Mouse (Mus musculus) adrenal gland, postnatal 14 days (tissue): ENCODE results near the gene Tspan13. TPM values are rescaled to one million over a fixed set of nuclear protein-coding genes. Genes with fewer than 3 reads are reported as not detected.

ENCODE experiments used
- DNase-seq: peaks from one replicate; pipeline ENCODE4 v3.0.0; 2021; ENCODE audit warnings: mixed read lengths
- long read RNA-seq, 2 experiments: library from polyadenylated mRNA; stranded (forward); transcript quantifications; one replicate each; pipeline ENCODE4 v2.0.0; 2021
- total RNA-seq: library from RNA; stranded (reverse); gene quantifications from 2 replicates; pipeline ENCODE4 v1.2.3, GENCODE M21; 2021

Gene Tspan13
- total RNA-seq, result 27.2 and 36.1 TPM in 2 replicates
- long read RNA-seq, experiment 1, transcript Tspan13-201 (6 exons, 1,932 nt), result major isoform, 32 of 44 reads
- long read RNA-seq, experiment 1, partial matches to known transcripts, result 7 of 44 reads
- long read RNA-seq, experiment 1, other reads (novel, unspliced or antisense), result 5 of 44 reads
- long read RNA-seq, experiment 2, transcript Tspan13-201 (6 exons, 1,932 nt), result major isoform, 33 of 38 reads
- long read RNA-seq, experiment 2, partial matches to known transcripts, result 3 of 38 reads
- long read RNA-seq, experiment 2, other reads (novel, unspliced or antisense), result 2 of 38 reads

DNA sequence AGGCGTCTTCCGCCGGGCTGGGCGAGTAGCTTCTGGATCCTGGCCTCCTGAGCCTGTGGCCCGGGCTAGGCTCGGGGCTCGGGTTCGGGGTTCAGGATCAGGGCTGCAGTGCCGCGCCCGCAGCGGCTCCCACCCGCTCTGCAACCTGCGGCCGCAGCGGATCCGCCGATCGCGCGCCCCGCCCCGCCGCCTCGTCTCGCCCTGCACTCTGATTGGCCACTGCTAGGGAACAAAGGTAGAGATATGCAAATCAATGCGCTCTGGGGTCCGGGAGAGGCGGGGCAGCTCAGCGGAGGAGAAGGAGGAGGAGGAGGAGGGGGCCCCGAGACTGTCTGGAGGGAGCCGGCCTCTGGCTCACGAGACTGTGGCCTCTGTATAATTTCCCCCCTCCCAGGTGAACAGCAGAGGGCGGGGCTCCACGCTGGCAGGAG, at the start of gene Tspan13:
TSS of gene Tspan13 (minus strand) at position 153 of the 431 bp plus-strand sequence.
- DNase-seq, result peak; percentile 84

GRCm38 (mm10) chr12:36091964-36092363, 49.7 kb upstream of the Tspan13 start:
- no peak for DNase-seq

GRCm38 (mm10) chr12:36089221-36089620, 46.9 kb upstream of the Tspan13 start:
- no peak for DNase-seq

DNA sequence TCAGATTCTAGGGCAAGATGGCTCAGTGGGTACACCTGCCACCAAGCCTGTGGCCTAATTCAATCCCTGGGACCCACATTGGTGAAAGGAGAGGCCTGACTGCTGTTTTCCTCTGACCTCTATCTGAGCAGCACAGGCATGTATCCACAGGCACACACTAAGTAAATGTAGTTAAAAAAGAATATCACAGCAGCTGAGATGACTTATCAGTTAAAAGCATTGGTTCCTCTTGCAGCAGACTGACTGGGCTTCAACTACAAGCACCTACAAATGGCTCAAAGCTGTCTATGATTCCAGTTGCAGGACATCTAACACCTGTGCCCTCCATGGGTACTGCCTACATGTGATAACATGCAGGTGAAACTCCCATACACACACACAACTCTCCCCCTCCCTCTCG, 46.5 kb upstream of the Tspan13 start:
- no peak for DNase-seq

DNA sequence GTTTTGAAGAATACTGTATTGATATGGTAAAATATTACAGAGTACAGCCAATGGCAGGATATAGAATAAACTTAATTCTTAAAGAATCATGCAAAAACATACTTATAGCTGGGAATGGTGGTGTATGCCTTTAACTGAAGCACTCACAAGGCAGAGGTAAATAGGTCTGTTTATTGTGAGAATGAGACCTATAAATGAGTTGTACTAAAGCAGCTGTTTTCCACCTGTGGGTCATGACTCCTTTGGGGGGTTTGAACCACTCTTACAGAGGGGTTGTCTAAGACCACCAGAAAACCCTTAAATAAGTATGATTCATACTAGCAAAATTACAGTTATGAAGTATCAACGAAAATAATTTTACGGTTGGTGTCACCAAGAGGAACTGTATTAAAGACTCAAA, 43.1 kb upstream of the Tspan13 start:
- DNase-seq, result no peak

GRCm38 (mm10) chr12:36078101-36078899, 36.0 kb upstream of the Tspan13 start:
- no peak for DNase-seq

- DNase-seq, result no peak
Measured at GRCm38 (mm10) chr12:36072860-36073259, 30.6 kb upstream of the Tspan13 start.

DNA sequence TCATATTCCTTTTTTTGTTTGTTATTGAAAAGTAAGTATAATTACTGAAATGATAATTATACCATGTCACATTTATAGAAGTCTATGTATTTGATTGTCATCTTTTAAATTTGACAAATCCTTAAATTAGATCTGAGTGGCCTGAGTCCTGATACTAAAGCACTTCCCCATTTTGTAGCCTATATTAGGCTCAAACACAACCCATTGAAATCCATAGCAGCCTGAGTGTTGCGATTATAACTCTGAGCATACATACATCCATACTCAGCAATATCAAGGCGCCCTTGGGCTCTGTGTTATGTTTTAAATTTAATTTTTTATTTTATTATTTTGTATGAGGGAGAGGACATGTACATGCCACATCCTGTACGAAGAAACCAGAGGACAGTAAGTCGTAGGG, 27.9 kb upstream of the Tspan13 start:
- DNase-seq, result no peak

DNA sequence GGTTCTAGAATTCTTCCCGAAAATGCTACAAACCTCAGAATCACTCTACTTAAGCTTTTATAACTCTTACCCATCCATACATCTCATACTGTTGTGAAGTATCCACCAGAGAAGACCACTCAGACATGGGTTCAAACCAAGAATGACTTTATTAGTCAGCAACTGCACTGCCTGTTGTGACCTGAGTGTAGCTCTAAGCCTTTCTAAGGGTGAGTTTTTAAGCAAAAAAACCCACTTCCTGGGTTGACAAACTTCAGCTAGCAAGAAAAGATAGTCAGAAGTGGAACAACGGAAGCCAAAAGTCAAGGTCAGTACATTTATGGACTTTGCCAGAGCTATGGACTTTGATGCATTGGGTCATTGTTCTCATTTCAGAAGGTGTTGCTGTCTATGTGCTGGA, 25.2 kb upstream of the Tspan13 start:
- DNase-seq, result no peak

GRCm38 (mm10) chr12:36065911-36066310, 23.6 kb upstream of the Tspan13 start:
- DNase-seq, result no peak

DNA sequence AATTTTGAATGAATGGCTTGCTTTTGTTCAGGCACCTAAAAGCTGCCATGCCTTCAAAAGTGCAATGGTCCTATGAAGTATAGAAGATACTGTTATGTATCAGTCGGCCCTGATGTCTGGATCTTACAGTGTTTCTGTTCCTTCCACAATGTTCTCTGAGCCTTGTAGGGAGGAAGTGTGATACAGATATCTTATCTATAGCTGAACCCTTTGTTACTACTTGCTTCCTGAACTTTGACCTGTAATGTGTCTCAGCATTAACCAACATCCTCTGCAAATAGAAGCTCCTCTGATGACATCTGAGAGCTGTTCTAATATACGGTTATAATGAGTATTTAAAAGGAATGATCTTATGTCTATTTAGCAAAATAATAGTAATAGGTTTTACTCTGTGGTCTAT, 15.4 kb upstream of the Tspan13 start:
- no peak for DNase-seq

DNA sequence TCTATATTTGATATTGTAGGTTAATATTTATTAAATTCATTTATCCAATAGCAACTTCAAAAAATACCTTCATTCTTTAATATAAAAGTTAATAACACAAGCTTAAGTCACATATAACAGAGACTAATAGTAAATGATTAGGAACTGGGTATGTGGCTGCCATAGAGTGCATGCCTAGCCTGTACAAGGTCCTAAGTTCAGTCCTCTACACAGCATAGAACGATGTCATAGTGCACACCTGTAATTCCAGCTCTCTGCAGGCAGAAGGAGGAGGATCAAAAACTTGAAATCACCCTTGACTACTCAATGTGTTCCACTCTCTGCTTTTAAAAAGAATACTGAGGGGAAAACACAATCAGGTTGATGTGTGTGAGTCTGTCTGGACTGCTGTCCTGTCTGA, 8.0 kb upstream of the Tspan13 start:
- no peak for DNase-seq

DNA sequence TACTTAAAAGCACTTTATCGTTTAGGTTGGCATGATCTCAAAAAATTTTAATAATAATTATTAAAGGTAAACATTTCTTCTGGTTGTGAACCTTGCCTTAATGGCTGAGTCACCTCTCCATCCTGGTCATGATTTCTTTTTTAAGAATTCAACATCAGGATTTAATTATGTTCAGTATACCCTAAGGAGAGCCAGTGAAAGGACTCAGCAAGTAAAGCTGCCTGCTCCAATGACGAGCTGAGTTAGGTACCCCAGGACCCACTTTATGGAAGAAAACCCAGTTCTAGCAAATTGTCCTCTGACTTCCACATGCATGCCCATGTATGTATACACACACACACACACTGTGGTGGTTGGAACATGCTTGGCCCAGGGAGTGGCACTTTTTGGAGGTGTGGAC, 5.3 kb upstream of the Tspan13 start:
- no peak for DNase-seq

DNA sequence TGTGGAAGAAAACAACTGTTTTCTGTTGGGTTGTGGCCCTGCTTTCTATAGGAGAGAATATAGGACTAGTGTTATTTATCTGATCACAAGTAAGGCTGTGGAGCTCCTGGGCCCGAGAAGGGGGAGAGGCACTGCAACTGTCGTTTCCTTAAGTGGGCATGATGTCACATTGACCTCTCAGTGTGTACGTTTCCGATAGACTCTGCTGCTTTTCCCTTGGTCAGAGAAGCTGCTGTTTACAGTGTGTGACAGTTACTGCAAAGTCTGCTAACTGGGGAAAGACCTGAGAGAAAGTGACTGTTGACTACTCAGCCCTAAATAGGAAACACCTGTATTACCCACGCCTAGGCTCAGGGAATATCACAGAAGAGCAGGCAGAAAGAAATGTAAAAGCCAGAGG, 3.9 kb upstream of the Tspan13 start:
- no peak for DNase-seq

- DNase-seq, result no peak
Measured at GRCm38 (mm10) chr12:36044691-36045090, 2.4 kb upstream of the Tspan13 start.

DNA sequence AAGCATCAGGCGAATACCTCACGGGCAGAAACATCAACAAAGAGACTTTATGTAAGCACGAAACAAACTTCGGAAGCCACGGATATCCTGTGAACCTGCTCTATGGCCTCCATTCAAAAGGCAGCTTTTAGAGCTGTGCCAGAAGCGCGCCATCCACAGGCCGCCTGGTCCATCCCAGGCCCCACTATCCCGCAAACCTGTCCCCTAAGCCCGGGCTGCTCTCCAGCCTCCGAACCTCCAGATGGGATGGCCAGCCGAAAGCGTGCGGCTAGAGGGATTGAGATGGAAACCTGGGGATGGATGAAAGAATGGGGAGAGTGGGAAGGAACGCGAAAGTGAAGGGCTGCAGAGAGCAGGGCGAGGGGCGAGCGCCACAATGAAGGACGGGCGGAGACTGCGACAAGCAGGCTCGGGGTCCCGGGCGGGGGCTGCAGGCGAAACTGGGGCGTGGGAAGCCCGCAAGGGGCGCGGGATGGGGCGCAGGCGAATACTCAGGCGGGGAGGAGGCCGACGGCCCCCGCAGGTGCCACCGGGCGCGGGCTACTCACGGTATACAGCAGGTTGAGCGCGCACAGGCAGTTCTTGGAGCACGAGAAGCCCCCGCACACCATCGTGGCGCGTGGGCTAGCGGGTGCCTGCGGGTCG, 475 bp downstream of the Tspan13 start:
- peak; percentile 45 for DNase-seq

DNA sequence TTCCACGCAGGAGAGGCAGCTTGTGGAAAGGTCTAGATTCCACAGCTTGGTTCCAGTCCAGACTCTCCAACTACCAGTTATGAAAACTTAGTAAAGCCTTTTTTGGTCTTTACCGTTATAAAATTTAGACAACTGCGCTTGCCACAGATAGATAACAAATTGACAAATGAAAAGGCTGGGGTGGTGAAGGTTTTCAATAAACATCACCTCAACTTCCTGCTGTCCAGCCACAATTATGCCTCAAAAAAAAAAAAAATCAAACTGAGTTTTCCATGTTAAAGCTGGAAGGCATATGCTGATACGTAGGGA, 1.1 kb downstream of the Tspan13 start:
- no peak for DNase-seq

- no peak for DNase-seq
Measured at GRCm38 (mm10) chr12:36040571-36041280, 1.6 kb downstream of the Tspan13 start.

- no peak for DNase-seq
Measured at GRCm38 (mm10) chr12:36039541-36040084, 2.7 kb downstream of the Tspan13 start.

GRCm38 (mm10) chr12:36036776-36037175, 5.5 kb downstream of the Tspan13 start:
- DNase-seq, result peak; percentile 42

GRCm38 (mm10) chr12:36036121-36036520, 6.2 kb downstream of the Tspan13 start:
- no peak for DNase-seq

GRCm38 (mm10) chr12:36035501-36035900, 6.8 kb downstream of the Tspan13 start:
- DNase-seq, result no peak
